Mouse (Mus musculus) lung, embryonic 14.5 days (tissue): Measurements from ENCODE around the gene Cstb. TPM values are rescaled to one million over a fixed set of nuclear protein-coding genes. Genes with fewer than 3 reads are reported as not detected.
A peak's percentile ranks its signal among the peaks of the same experiment; 100 is the strongest.

Experiments used
- ATAC-seq: fragments of 200-750 bp; cut with Nextera tagmentation; 2 replicates; pipeline ENCODE4 v1.8.0; 2017; ENCODE audit warnings: mild to moderate bottlenecking, moderate TSS enrichment, moderate library complexity; ENCODE audit not compliant: insufficient read depth
- DNase-seq: peaks from one replicate; pipeline ENCODE4 v3.0.0-alpha.2; 2015
- H3K27ac ChIP-seq: fragments of 300-500 bp; sonication (generic); 2 replicates; pipeline ENCODE4 v1.5.1; 2014; ENCODE audit warnings: low read depth, mild to moderate bottlenecking, moderate library complexity
- H3K27me3 ChIP-seq: fragments of 300-500 bp; sonication (generic); 2 replicates; pipeline ENCODE4 v1.6.1; 2014; ENCODE audit warnings: low read length, control low read depth; ENCODE audit not compliant: insufficient read depth
- H3K36me3 ChIP-seq: fragments of 300-500 bp; sonication (generic); 2 replicates; pipeline ENCODE4 v1.6.1; 2014; ENCODE audit warnings: control low read depth; ENCODE audit not compliant: insufficient read depth
- H3K4me1 ChIP-seq: fragments of 300-500 bp; sonication (generic); 2 replicates; pipeline ENCODE4 v1.6.1; 2014; ENCODE audit warnings: antibody characterized with exemption, control low read depth; ENCODE audit not compliant: insufficient read depth
- H3K4me2 ChIP-seq: fragments of 300-500 bp; sonication (generic); 2 replicates; pipeline ENCODE4 v1.6.1; 2014; ENCODE audit warnings: mild to moderate bottlenecking
- H3K4me3 ChIP-seq: fragments of 300-500 bp; sonication (generic); 2 replicates; pipeline ENCODE4 v1.5.1; 2014; ENCODE audit warnings: low read depth, low read length
- H3K9ac ChIP-seq: fragments of 300-500 bp; sonication (generic); 2 replicates; pipeline ENCODE4 v1.6.1; 2014
- H3K9me3 ChIP-seq: fragments of 300-500 bp; sonication (generic); 2 replicates; pipeline ENCODE4 v1.6.1; 2016; ENCODE audit warnings: low read depth, low read length, control low read depth
- CTCF ChIP-seq: IDR thresholded peaks from 2 replicates; pipeline ENCODE4 v1.5.1; 2016; ENCODE audit warnings: antibody characterized with exemption, low read depth
- WGBS: fragments of 180-500 bp; shearing (Covaris S2); extraction: QIAGEN DNeasy Blood & Tissue Kit; methylation state at CpG from one replicate; pipeline ENCODE4 v1.1.7; 2014; 5-methylcytosine and 5-hydroxymethylcytosine counted together
- polyA plus RNA-seq: library from polyadenylated mRNA; unstranded; fragments of >200 nt; fragmentation: Nextera tagmentation; extraction: Ambion mirVana; gene quantifications from 2 replicates; pipeline ENCODE4 v1.2.1, GENCODE M21; 2014

The Cstb gene
- polyA plus RNA-seq = 201 and 211 TPM in 2 replicates

GRCm38 (mm10) chr10:78425181-78426041, at the start of gene Cstb:
Cstb (plus strand) TSS chr10:78425669.
- DNase-seq (peak; percentile 91), ATAC-seq (peak; percentile 93)
- peak within 1 kb of the TSS; percentile 76 for H3K4me2 ChIP-seq
- no peak for TF ChIP-seq CTCF
- H3K9me3 ChIP-seq = no peaks in the 10 kb centered on the region
- H3K9ac ChIP-seq = peak within 1 kb of the TSS; percentile 91
- peaks cover 20% of the 10 kb centered on the region for H3K36me3 ChIP-seq
- 0 out of 2 replicates have a peak, but pooled peaks cover 6% of the 10 kb centered on the region for H3K4me1 ChIP-seq
- WGBS = 2% methylated on average over 40 of the region's 40 CpGs
- H3K4me3 ChIP-seq = peak within 1 kb of the TSS; percentile 77
- H3K27ac ChIP-seq = peak within 1 kb of the TSS; percentile 81
- no peaks in the 10 kb centered on the region for H3K27me3 ChIP-seq

- Histone ChIP-seq H3K9ac (no peak overlapping the region), H3K36me3 (no peaks in the 10 kb centered on the region), H3K4me2 (no peak overlapping the region), H3K27me3 (no peaks in the 10 kb centered on the region), H3K4me1 (no peaks in the 10 kb centered on the region), H3K27ac (no peak overlapping the region), H3K9me3 (no peaks in the 10 kb centered on the region), H3K4me3 (no peak overlapping the region)
- TF ChIP-seq CTCF = peak; percentile 23; the same call in 1 of the 2 replicates
- no peak for DNase-seq
- WGBS = 97% methylated on average over 6 of the region's 7 CpGs
- ATAC-seq = no peak
These were observed 47.0 kb upstream of the Cstb start for GRCm38 (mm10) chr10:78378516-78378915.

GRCm38 (mm10) chr10:78383567-78383966, 41.9 kb upstream of the Cstb start:
- WGBS = 76% methylated on average over 3 of the region's 3 CpGs
- Histone ChIP-seq H3K4me1 (no peaks in the 10 kb centered on the region), H3K4me2 (no peak overlapping the region), H3K27me3 (no peaks in the 10 kb centered on the region), H3K36me3 (no peaks in the 10 kb centered on the region), H3K9me3 (no peaks in the 10 kb centered on the region), H3K9ac (no peak overlapping the region), H3K4me3 (no peak overlapping the region), H3K27ac (no peak overlapping the region)
- TF ChIP-seq CTCF = no peak
- no peak for DNase-seq
- ATAC-seq = no peak

- H3K9me3 ChIP-seq = no peaks in the 10 kb centered on the region
- peaks cover 4% of the 10 kb centered on the region; the same call in 1 of the 2 replicates for H3K27me3 ChIP-seq
- no peak overlapping the region for H3K27ac ChIP-seq
- no peaks in the 10 kb centered on the region for H3K36me3 ChIP-seq
- no peak for ATAC-seq
- H3K4me3 ChIP-seq = no peak overlapping the region
- DNase-seq = no peak
- no peaks in the 10 kb centered on the region for H3K4me1 ChIP-seq
- WGBS = 59% methylated on average over 5 of the region's 5 CpGs
- no peak overlapping the region for H3K4me2 ChIP-seq
- TF ChIP-seq CTCF = no peak
- no peak overlapping the region for H3K9ac ChIP-seq
These were observed 39.9 kb upstream of the Cstb start for GRCm38 (mm10) chr10:78385520-78385919.

GRCm38 (mm10) chr10:78388216-78388980, 37.1 kb upstream of the Cstb start:
- Histone ChIP-seq H3K27me3 (peaks cover 25% of the 10 kb centered on the region), H3K4me3 (no peak overlapping the region), H3K36me3 (no peaks in the 10 kb centered on the region), H3K4me2 (no peak overlapping the region), H3K27ac (no peak overlapping the region), H3K9ac (no peak overlapping the region; the same call in 1 of the 2 replicates), H3K4me1 (no peaks in the 10 kb centered on the region), H3K9me3 (no peaks in the 10 kb centered on the region)
- no peak for ATAC-seq
- TF ChIP-seq CTCF = no peak
- no peak for DNase-seq
- 72% methylated on average over 20 of the region's 20 CpGs for WGBS

- no peak overlapping the region for H3K4me3 ChIP-seq
- H3K9me3 ChIP-seq = no peaks in the 10 kb centered on the region
- H3K9ac ChIP-seq = no peak overlapping the region
- H3K27me3 ChIP-seq = peaks cover 25% of the 10 kb centered on the region
- H3K36me3 ChIP-seq = no peaks in the 10 kb centered on the region
- H3K27ac ChIP-seq = no peak overlapping the region
- DNase-seq (no peak), ATAC-seq (no peak)
- no peak for TF ChIP-seq CTCF
- WGBS = 21% methylated on average over 4 of the region's 4 CpGs
- no peaks in the 10 kb centered on the region for H3K4me1 ChIP-seq
- no peak overlapping the region for H3K4me2 ChIP-seq
These were observed 34.4 kb upstream of the Cstb start for GRCm38 (mm10) chr10:78390982-78391470.
